Mouse (Mus musculus): ENCODE measurements around the gene Lgr4. TPM values are rescaled to one million over a fixed set of nuclear protein-coding genes. Genes with fewer than 3 reads are reported as not detected.
A peak's percentile ranks its signal among the peaks of the same experiment; 100 is the strongest.

Gene Lgr4
- polyA plus RNA-seq, 1 experiment from 2014 or later = 6.8 TPM

DNA sequence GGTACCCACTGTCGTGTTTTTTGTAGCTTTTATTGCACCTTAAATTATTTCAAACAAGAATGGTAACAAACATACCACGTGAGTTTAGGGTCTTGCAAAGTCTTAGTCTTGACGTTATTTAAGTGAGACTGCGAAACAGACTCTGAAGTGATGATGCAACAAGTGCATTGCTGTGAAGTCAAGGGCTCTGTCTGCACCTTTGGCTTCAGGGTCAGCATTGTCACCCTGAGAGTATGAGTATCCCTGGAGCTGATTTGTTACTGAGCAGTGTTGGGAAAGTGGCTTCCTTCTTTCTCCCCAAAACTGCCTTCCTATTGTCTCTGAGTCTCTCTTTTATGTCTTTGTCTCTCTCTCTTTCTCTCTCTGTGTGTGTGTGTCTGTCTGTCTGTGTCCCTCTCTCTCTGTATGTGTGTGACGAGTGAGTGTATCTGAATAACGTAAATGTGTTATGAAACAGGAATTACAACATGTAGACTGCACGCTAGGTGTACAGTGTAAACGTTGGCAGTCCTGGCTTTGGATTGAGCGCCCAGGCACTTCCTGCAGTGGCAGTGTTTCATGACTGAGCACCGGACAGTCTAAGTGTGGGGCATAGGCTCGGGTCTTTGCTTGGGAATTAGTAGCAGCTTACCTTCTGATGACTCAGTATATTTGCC lies 18.4 kb downstream of the Lgr4 start:
- Histone ChIP-seq H3K4me1 (ENCODE audit: control insufficient read depth, insufficient read depth, low read length) (no peaks in the 10 kb centered on the region), H3K4me2 (ENCODE audit: low read length) (no peak overlapping the region), H3K27ac (ENCODE audit: low read length) (no peak overlapping the region), H3K27me3 (ENCODE audit: control insufficient read depth, insufficient read depth, low read depth, low read length) (no peaks in the 10 kb centered on the region), H3K36me3 (ENCODE audit: control insufficient read depth, insufficient read depth, low read length) (no peaks in the 10 kb centered on the region), H3K9ac (ENCODE audit: low read depth, low read length) (no peak overlapping the region), H3K9me3 (replicated peaks; ENCODE audit: control insufficient read depth, low read length, poor library complexity, severe bottlenecking) (no peaks in the 10 kb centered on the region), H3K4me3 (ENCODE audit: low read depth, low read length) (no peak overlapping the region)
- 54% methylated on average over 11 of the region's 11 CpGs for WGBS
- no peak for ATAC-seq

DNA sequence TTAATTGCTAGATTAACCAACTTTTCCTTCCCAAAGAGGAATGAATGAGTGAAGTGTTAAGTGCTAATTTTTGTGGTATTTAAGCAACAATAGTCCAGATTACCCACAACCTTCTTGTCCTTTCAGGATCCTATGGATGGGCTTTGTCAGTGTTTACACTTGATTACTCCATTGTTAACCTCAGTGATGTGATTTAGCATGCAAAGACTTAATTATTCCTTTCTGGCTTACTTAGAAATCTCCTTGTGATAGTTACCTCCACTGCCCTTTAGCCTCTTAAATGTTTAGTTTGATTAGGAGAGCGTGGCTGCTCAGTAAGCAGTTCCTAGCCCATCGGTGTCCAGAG lies 18.9 kb downstream of the Lgr4 start:
- no peak overlapping the region for H3K9ac ChIP-seq (ENCODE audit: low read depth, low read length)
- no peak overlapping the region for H3K27ac ChIP-seq (ENCODE audit: low read length)
- no peak for ATAC-seq
- 31% methylated on average over 2 of the region's 2 CpGs for WGBS
- H3K4me2 ChIP-seq (ENCODE audit: low read length) = no peak overlapping the region
- H3K9me3 ChIP-seq (replicated peaks; ENCODE audit: control insufficient read depth, low read length, poor library complexity, severe bottlenecking) = no peaks in the 10 kb centered on the region
- H3K4me1 ChIP-seq (ENCODE audit: control insufficient read depth, insufficient read depth, low read length) = no peaks in the 10 kb centered on the region
- H3K36me3 ChIP-seq (ENCODE audit: control insufficient read depth, insufficient read depth, low read length) = no peaks in the 10 kb centered on the region
- H3K4me3 ChIP-seq (ENCODE audit: low read depth, low read length) = no peak overlapping the region
- H3K27me3 ChIP-seq (ENCODE audit: control insufficient read depth, insufficient read depth, low read depth, low read length) = no peaks in the 10 kb centered on the region

DNA sequence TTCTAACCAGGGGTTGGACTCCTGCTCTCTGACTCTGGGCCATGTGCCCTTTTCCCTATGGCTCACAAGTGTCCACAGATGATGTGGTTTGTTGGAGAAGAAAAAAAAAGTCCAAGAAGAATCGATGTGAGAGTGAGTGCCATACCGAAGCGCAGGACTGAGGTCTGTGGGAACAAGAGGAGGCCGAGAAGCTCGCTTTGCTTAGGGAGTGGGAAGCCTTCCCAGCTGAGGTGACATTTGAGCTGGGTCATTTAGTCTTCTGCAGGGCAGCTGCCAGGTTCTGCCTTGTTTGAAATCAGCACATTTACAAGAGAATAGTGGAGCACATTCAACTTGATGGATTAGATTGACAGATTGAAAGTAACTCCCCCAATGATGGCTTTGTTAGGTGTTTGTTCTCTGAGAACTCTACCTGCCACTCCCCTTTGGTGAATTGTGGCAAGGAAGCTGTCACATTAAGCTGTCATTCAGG lies 24.6 kb downstream of the Lgr4 start:
- H3K4me2 ChIP-seq (ENCODE audit: low read length) = no peak overlapping the region
- H3K27ac ChIP-seq (ENCODE audit: low read length) = no peak overlapping the region
- H3K9ac ChIP-seq (ENCODE audit: low read depth, low read length) = no peak overlapping the region
- WGBS = 7% methylated on average over 5 of the region's 5 CpGs
- no peaks in the 10 kb centered on the region for H3K9me3 ChIP-seq (replicated peaks; ENCODE audit: control insufficient read depth, low read length, poor library complexity, severe bottlenecking)
- no peaks in the 10 kb centered on the region for H3K27me3 ChIP-seq (ENCODE audit: control insufficient read depth, insufficient read depth, low read depth, low read length)
- peaks cover 10% of the 10 kb centered on the region for H3K4me1 ChIP-seq (ENCODE audit: control insufficient read depth, insufficient read depth, low read length)
- 0 out of 2 replicates have a peak, but pooled peaks have one; percentile 29 for ATAC-seq
- H3K36me3 ChIP-seq (ENCODE audit: control insufficient read depth, insufficient read depth, low read length) = no peaks in the 10 kb centered on the region
- H3K4me3 ChIP-seq (ENCODE audit: low read depth, low read length) = no peak overlapping the region

DNA sequence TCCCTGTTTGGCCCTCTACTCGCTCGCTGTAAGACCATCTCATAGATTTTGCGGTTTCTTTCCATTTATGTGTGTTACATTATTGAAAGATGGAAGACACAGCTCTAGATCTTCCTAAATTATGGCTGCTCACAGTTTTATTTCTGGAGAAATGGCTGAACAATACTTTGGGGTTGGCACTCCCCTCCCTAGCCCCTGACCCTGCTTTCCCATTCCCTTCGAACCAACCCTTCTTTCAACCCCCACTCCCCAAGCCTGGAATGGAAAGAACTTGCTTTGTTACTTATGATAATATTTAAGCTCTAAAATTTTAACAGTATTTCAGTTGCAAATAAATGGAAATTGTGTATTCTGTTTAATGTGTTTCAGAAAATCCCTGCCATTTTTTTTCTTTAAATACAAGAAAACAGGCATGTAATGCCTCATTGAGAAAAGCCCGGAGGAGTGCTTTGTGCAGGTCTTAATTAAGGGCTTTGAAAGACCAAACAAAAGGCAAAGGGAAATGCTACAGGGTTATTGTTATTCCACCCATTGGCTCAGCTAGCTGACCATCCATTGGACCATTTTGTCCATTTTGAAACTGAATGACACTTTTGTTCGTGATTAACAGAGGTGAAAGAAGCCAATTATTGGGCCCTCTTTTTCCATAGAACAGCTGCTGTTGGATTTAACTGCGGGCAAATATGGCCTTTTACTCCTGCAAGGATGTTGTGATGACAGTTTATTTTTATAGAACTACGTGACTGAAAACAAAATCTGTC lies 25.5 kb downstream of the Lgr4 start:
- Histone ChIP-seq H3K4me2 (ENCODE audit: low read length) (no peak overlapping the region), H3K27ac (ENCODE audit: low read length) (no peak overlapping the region), H3K36me3 (ENCODE audit: control insufficient read depth, insufficient read depth, low read length) (no peaks in the 10 kb centered on the region), H3K9ac (ENCODE audit: low read depth, low read length) (no peak overlapping the region), H3K4me1 (ENCODE audit: control insufficient read depth, insufficient read depth, low read length) (peaks cover 10% of the 10 kb centered on the region), H3K27me3 (ENCODE audit: control insufficient read depth, insufficient read depth, low read depth, low read length) (no peaks in the 10 kb centered on the region), H3K9me3 (replicated peaks; ENCODE audit: control insufficient read depth, low read length, poor library complexity, severe bottlenecking) (no peaks in the 10 kb centered on the region), H3K4me3 (ENCODE audit: low read depth, low read length) (no peak overlapping the region)
- ATAC-seq = peak; percentile 72; the same call in 1 of the 2 replicates
- 26% methylated on average over 8 of the region's 8 CpGs for WGBS

DNA sequence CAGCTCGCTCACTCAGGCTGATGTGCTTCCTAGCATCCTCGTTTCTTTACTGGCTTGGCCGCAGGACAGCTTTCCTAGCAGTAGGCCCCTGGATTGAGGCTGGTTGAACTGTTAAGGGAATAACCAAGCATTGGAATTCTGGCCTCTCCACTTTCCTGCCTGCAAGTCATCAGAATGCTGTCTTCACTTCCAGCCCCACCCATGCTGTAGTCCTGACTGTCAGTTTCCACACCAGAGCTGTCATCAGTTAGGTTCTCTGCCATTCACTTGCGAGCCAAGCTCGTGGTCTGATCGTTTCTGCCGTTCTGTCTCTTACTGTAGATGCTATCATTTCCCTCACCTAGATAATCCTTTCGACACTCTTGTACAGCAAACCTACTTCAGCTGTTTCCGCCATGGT lies 27.5 kb downstream of the Lgr4 start:
- H3K9me3 ChIP-seq (replicated peaks; ENCODE audit: control insufficient read depth, low read length, poor library complexity, severe bottlenecking) = no peaks in the 10 kb centered on the region
- WGBS = 60% methylated on average over 9 of the region's 9 CpGs
- no peak overlapping the region for H3K27ac ChIP-seq (ENCODE audit: low read length)
- H3K36me3 ChIP-seq (ENCODE audit: control insufficient read depth, insufficient read depth, low read length) = no peaks in the 10 kb centered on the region
- H3K9ac ChIP-seq (ENCODE audit: low read depth, low read length) = no peak overlapping the region
- H3K4me2 ChIP-seq (ENCODE audit: low read length) = no peak overlapping the region
- peaks cover 10% of the 10 kb centered on the region for H3K4me1 ChIP-seq (ENCODE audit: control insufficient read depth, insufficient read depth, low read length)
- no peak overlapping the region for H3K4me3 ChIP-seq (ENCODE audit: low read depth, low read length)
- no peak for ATAC-seq
- H3K27me3 ChIP-seq (ENCODE audit: control insufficient read depth, insufficient read depth, low read depth, low read length) = no peaks in the 10 kb centered on the region

DNA sequence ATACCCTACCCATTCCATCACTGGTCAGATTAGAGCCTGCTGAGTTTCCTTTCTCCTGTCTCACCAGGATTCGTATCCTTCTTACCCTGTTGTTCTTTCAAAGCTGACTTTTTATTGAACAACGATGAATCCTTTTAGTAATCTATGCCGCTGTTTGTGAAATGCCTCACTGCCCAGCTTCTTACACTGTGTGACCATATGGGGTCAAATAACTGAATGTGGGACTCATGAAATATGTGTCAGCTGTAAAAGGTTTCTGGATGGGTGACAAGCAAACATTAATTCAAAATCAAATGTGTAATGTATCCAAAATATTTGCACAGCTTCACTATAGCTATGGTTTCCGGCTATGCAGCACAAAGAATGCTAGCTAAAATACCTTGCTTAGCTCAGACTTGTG lies 28.1 kb downstream of the Lgr4 start:
- no peak for ATAC-seq
- Histone ChIP-seq H3K4me2 (ENCODE audit: low read length) (no peak overlapping the region), H3K27ac (ENCODE audit: low read length) (no peak overlapping the region), H3K4me1 (ENCODE audit: control insufficient read depth, insufficient read depth, low read length) (peaks cover 10% of the 10 kb centered on the region), H3K9ac (ENCODE audit: low read depth, low read length) (no peak overlapping the region), H3K36me3 (ENCODE audit: control insufficient read depth, insufficient read depth, low read length) (no peaks in the 10 kb centered on the region), H3K27me3 (ENCODE audit: control insufficient read depth, insufficient read depth, low read depth, low read length) (no peaks in the 10 kb centered on the region), H3K4me3 (ENCODE audit: low read depth, low read length) (no peak overlapping the region), H3K9me3 (replicated peaks; ENCODE audit: control insufficient read depth, low read length, poor library complexity, severe bottlenecking) (no peaks in the 10 kb centered on the region)
- 47% methylated on average over 4 of the region's 4 CpGs for WGBS

DNA sequence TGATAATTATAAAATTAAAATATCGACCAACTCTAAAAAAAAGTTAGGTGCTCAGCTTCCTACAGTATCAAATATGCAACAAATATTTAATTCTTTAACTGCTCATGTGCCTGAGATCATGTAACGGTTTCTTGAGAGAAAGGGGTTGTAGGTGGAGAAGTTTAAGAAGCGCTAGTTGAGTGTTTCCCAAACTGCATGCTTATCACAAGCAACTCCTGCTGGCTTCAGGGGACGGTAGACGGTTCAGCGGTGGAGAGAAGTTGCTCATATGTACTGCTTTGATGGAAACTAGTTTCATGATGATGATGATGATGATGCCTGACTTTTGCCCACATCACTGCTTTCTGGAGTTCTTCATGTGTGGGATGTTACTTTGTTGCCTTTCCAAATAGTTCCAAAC lies 29.0 kb downstream of the Lgr4 start:
- Histone ChIP-seq H3K4me3 (ENCODE audit: low read depth, low read length) (no peak overlapping the region), H3K9ac (ENCODE audit: low read depth, low read length) (no peak overlapping the region), H3K4me1 (ENCODE audit: control insufficient read depth, insufficient read depth, low read length) (peaks cover 10% of the 10 kb centered on the region), H3K36me3 (ENCODE audit: control insufficient read depth, insufficient read depth, low read length) (no peaks in the 10 kb centered on the region), H3K9me3 (replicated peaks; ENCODE audit: control insufficient read depth, low read length, poor library complexity, severe bottlenecking) (no peaks in the 10 kb centered on the region), H3K4me2 (ENCODE audit: low read length) (no peak overlapping the region), H3K27me3 (ENCODE audit: control insufficient read depth, insufficient read depth, low read depth, low read length) (no peaks in the 10 kb centered on the region), H3K27ac (ENCODE audit: low read length) (no peak overlapping the region)
- no peak for ATAC-seq
- 93% methylated on average over 6 of the region's 6 CpGs for WGBS

DNA sequence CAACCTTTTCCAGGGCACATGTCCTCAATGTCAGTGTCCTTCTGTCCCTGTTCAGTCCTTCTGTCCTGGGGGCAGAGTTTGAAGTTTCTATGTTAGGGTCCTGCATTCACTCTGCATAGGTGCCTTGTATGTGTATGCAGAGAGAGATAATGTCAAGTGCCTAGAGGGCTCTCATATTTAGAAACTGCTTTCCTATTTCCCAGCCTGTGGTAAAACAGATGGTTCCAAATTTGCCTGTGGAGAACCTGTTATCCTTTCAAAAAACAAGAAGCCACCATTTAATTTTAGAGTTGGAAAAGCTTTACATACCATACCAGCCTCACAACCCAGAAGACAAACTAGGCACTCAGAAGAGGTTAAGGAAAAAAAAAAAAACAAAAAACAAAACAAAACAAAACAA lies 32.1 kb downstream of the Lgr4 start:
- no peaks in the 10 kb centered on the region for H3K36me3 ChIP-seq (ENCODE audit: control insufficient read depth, insufficient read depth, low read length)
- no peak for ATAC-seq
- H3K27ac ChIP-seq (ENCODE audit: low read length) = no peak overlapping the region
- no peak overlapping the region for H3K4me2 ChIP-seq (ENCODE audit: low read length)
- no peak overlapping the region for H3K4me3 ChIP-seq (ENCODE audit: low read depth, low read length)
- no peaks in the 10 kb centered on the region for H3K9me3 ChIP-seq (replicated peaks; ENCODE audit: control insufficient read depth, low read length, poor library complexity, severe bottlenecking)
- H3K4me1 ChIP-seq (ENCODE audit: control insufficient read depth, insufficient read depth, low read length) = peaks cover 11% of the 10 kb centered on the region; the same call in 1 of the 2 replicates
- no peak overlapping the region for H3K9ac ChIP-seq (ENCODE audit: low read depth, low read length)
- H3K27me3 ChIP-seq (ENCODE audit: control insufficient read depth, insufficient read depth, low read depth, low read length) = no peaks in the 10 kb centered on the region; the same call in 1 of the 2 replicates

DNA sequence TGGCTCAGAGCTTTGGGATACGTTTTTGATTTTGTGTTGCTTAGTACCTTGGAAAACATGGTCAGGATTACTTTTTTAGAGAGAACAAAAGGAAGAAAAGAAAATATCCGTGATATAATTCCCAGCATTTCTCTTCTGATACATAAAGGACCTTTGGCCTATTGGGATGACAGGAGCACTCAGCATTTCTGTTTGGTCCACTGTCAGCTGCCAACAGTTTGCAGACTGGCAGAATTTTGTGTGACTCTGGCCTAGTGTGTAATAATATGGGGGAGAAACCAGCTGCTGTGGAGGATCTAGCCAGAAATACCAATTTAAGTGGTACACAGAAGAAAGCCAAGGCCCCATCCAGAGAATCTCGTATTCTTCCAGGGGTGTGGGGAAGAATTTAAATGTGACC lies 32.9 kb downstream of the Lgr4 start:
- no peaks in the 10 kb centered on the region; the same call in 1 of the 2 replicates for H3K27me3 ChIP-seq (ENCODE audit: control insufficient read depth, insufficient read depth, low read depth, low read length)
- WGBS = 61% methylated on average over 3 of the region's 3 CpGs
- H3K36me3 ChIP-seq (ENCODE audit: control insufficient read depth, insufficient read depth, low read length) = no peaks in the 10 kb centered on the region
- H3K4me3 ChIP-seq (ENCODE audit: low read depth, low read length) = no peak overlapping the region
- H3K27ac ChIP-seq (ENCODE audit: low read length) = no peak overlapping the region
- no peak for ATAC-seq
- H3K9me3 ChIP-seq (replicated peaks; ENCODE audit: control insufficient read depth, low read length, poor library complexity, severe bottlenecking) = no peaks in the 10 kb centered on the region
- no peak overlapping the region for H3K9ac ChIP-seq (ENCODE audit: low read depth, low read length)
- peaks cover 10% of the 10 kb centered on the region for H3K4me1 ChIP-seq (ENCODE audit: control insufficient read depth, insufficient read depth, low read length)
- no peak overlapping the region for H3K4me2 ChIP-seq (ENCODE audit: low read length)
